Mouse (Mus musculus) kidney, postnatal 36 days (tissue): ENCODE measurements at regions not wholly inside any gene's neighbourhood (a gene's known extent, or its start where the extent isn't known, plus 50 kb on each side); places are given as distances from the start of the nearest gene placed in this dataset.

Experiments
- DNase-seq, 2 experiments: peaks; one replicate each; pipeline ENCODE4 v3.0.0; 2021 to 2022; ENCODE audit warnings: mixed read lengths in 2 of 2

- no peak for DNase-seq
Observed at GRCm38 (mm10) chr14:123079733-123080132, 95.9 kb upstream of the Tmtc4 start.

GRCm38 (mm10) chr14:123078804-123079203 lies 95.0 kb upstream of the Tmtc4 start:
- DNase-seq, result no peak

GRCm38 (mm10) chr14:123066344-123066743 lies 82.5 kb upstream of the Tmtc4 start:
- DNase-seq, result no peak

- no peak for DNase-seq
Observed at GRCm38 (mm10) chr14:123065566-123065965, 81.7 kb upstream of the Tmtc4 start.

GRCm38 (mm10) chr14:123065136-123065535 lies 81.3 kb upstream of the Tmtc4 start:
- no peak for DNase-seq

- DNase-seq, result no peak
Observed at GRCm38 (mm10) chr14:123062908-123063307, 79.1 kb upstream of the Tmtc4 start.

- no peak for DNase-seq
Observed at GRCm38 (mm10) chr14:123056976-123057375, 73.1 kb upstream of the Tmtc4 start.

- no peak for DNase-seq
Observed at GRCm38 (mm10) chr14:123048451-123048850, 64.6 kb upstream of the Tmtc4 start.

GRCm38 (mm10) chr14:123040046-123040445 lies 56.2 kb upstream of the Tmtc4 start:
- DNase-seq, result no peak

GRCm38 (mm10) chr14:123037444-123037843 lies 53.6 kb upstream of the Tmtc4 start:
- no peak for DNase-seq
